Mouse (Mus musculus): ENCODE measurements around the gene Prdm11. TPM values are rescaled to one million over a fixed set of nuclear protein-coding genes. Genes with fewer than 3 reads are reported as not detected.

The Prdm11 gene
- polyA plus RNA-seq (2014; fragmentation: Nextera tagmentation; extraction: Ambion mirVana), result 0.76 and 0.96 TPM in 2 replicates

- Histone ChIP-seq H3K4me3 (ENCODE audit: low read depth, low read length) (peak within 1 kb of the TSS; percentile 76), H3K36me3 (ENCODE audit: control insufficient read depth, insufficient read depth, low read length) (no peaks in the 10 kb centered on the region), H3K27me3 (replicated peaks; ENCODE audit: control insufficient read depth, insufficient read depth, low read length) (no peaks in the 10 kb centered on the region), H3K27ac (ENCODE audit: low read depth, low read length) (peak within 1 kb of the TSS; percentile 92), H3K9ac (ENCODE audit: low read length) (peak within 1 kb of the TSS; percentile 95), H3K9me3 (replicated peaks; ENCODE audit: control insufficient read depth, low read length) (no peaks in the 10 kb centered on the region), H3K4me2 (ENCODE audit: low read length) (peak within 1 kb of the TSS; percentile 74), H3K4me1 (ENCODE audit: control insufficient read depth, insufficient read depth, low read length) (peaks cover 9% of the 10 kb centered on the region)
- peak; percentile 62 for DNase-seq (ENCODE audit: low spot score)
- under 1% methylated on average over 84 of the region's 90 CpGs for WGBS
- ATAC-seq, result peak; percentile 59
Observed at GRCm38 (mm10) chr2:93045818-93046508, at the start of gene Prdm11. Prdm11 (minus strand) TSS chr2:93046167.

- ATAC-seq (no peak), DNase-seq (ENCODE audit: low spot score) (no peak)
- no peaks in the 10 kb centered on the region for H3K9me3 ChIP-seq (replicated peaks; ENCODE audit: control insufficient read depth, low read length)
- no peak overlapping the region for H3K27ac ChIP-seq (ENCODE audit: low read depth, low read length)
- H3K4me1 ChIP-seq (ENCODE audit: control insufficient read depth, insufficient read depth, low read length), result peaks cover 20% of the 10 kb centered on the region
- no peak overlapping the region for H3K4me3 ChIP-seq (ENCODE audit: low read depth, low read length)
- 72% methylated on average over 2 of the region's 2 CpGs for WGBS
- no peaks in the 10 kb centered on the region for H3K36me3 ChIP-seq (ENCODE audit: control insufficient read depth, insufficient read depth, low read length)
- no peaks in the 10 kb centered on the region for H3K27me3 ChIP-seq (replicated peaks; ENCODE audit: control insufficient read depth, insufficient read depth, low read length)
- H3K4me2 ChIP-seq (ENCODE audit: low read length), result no peak overlapping the region
- H3K9ac ChIP-seq (ENCODE audit: low read length), result no peak overlapping the region
Observed at GRCm38 (mm10) chr2:93092347-93092746, 46.4 kb upstream of the Prdm11 start.

DNA sequence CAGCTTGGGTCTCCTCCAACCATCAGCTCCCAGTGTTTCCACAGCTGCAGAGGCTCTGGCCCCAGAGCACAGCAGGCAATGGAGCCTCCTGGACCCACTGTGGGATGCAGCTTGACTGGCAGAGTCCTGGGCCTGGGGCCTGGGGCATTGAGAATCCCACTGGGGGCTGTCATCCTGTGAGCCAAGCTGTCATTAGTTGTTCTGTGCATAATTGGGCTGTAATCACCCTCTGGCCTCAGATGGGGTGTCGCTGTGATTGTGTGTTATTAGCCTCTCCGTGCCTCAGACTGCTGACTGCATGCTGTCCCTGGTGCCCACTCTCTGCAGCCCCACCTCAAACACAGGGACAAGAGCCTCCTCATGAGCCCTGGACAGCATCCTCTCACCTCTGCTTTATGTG is 45.7 kb upstream of the Prdm11 start:
- ATAC-seq (peak; percentile 49; the same call in 1 of the 2 replicates), DNase-seq (ENCODE audit: low spot score) (peak; percentile 79)
- WGBS, result 10% methylated on average over 2 of the region's 2 CpGs
- no peaks in the 10 kb centered on the region for H3K9me3 ChIP-seq (replicated peaks; ENCODE audit: control insufficient read depth, low read length)
- H3K27ac ChIP-seq (ENCODE audit: low read depth, low read length), result 0 out of 2 replicates have a peak overlapping the region, but pooled peaks have one; percentile 9
- H3K27me3 ChIP-seq (replicated peaks; ENCODE audit: control insufficient read depth, insufficient read depth, low read length), result no peaks in the 10 kb centered on the region
- no peaks in the 10 kb centered on the region for H3K36me3 ChIP-seq (ENCODE audit: control insufficient read depth, insufficient read depth, low read length)
- no peak overlapping the region for H3K4me3 ChIP-seq (ENCODE audit: low read depth, low read length)
- H3K4me2 ChIP-seq (ENCODE audit: low read length), result no peak overlapping the region
- no peak overlapping the region for H3K9ac ChIP-seq (ENCODE audit: low read length)
- H3K4me1 ChIP-seq (ENCODE audit: control insufficient read depth, insufficient read depth, low read length), result peaks cover 20% of the 10 kb centered on the region

DNA sequence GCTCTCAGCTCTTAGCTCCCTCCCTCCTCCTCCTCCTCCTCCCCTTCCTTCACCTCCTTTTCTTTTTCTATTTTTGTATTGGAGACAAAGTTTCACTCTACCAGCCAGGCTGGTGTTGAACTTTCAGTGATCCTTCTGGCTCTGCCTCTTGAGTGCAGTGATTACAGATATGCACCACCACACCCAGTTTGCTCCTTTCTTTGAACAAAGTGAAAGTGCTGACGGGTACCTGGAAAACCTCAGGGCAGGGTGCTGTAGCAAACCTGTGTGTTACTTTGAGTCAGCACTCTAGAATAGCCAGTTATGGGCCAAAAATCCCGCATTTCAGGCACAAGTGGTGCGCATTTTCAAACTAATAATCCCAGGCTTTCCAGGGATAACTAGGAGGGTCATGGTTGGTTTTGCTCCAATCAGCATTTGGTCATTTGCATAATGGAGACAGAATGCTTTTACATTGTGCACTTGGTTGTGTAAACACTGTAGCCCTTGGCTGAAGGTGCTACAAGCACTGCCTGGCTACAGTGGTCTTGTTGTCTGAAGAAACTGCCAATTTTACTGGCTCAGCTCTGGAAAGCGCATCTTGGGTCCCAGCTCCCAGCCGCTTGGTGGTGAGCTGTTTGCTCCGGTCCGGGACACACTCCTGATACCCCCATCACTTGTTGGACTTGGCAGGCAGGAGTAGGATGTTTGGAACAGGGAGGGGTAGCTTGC is 43.6 kb upstream of the Prdm11 start:
- WGBS, result 52% methylated on average over 7 of the region's 7 CpGs
- DNase-seq (ENCODE audit: low spot score) (peak; percentile 77), ATAC-seq (peak; percentile 53)
- Histone ChIP-seq H3K27me3 (replicated peaks; ENCODE audit: control insufficient read depth, insufficient read depth, low read length) (no peaks in the 10 kb centered on the region), H3K4me2 (ENCODE audit: low read length) (no peak overlapping the region), H3K4me1 (ENCODE audit: control insufficient read depth, insufficient read depth, low read length) (peaks cover 24% of the 10 kb centered on the region), H3K27ac (ENCODE audit: low read depth, low read length) (no peak overlapping the region), H3K36me3 (ENCODE audit: control insufficient read depth, insufficient read depth, low read length) (no peaks in the 10 kb centered on the region), H3K9me3 (replicated peaks; ENCODE audit: control insufficient read depth, low read length) (no peaks in the 10 kb centered on the region), H3K4me3 (ENCODE audit: low read depth, low read length) (no peak overlapping the region), H3K9ac (ENCODE audit: low read length) (no peak overlapping the region)

DNA sequence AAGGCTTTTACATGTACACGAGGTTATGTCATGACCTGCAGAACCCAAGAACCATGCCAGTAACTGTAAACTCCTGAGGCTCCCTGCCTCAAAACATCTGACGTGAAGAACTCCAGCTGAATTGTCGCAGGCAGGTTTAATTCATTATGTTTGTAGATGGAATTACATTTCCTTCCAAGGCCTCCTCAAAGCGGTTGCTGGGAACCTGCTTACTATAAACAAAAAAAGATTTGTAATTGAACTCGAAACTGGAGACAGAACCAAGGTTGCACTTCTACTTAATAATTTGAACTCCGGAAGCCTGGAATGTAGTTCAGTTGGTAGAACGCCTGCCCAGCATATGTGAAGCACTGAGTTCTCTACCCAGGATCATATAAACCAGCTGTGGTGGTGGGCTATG is 42.0 kb upstream of the Prdm11 start:
- Histone ChIP-seq H3K9me3 (replicated peaks; ENCODE audit: control insufficient read depth, low read length) (no peaks in the 10 kb centered on the region), H3K27me3 (replicated peaks; ENCODE audit: control insufficient read depth, insufficient read depth, low read length) (no peaks in the 10 kb centered on the region), H3K9ac (ENCODE audit: low read length) (no peak overlapping the region), H3K4me1 (ENCODE audit: control insufficient read depth, insufficient read depth, low read length) (peaks cover 24% of the 10 kb centered on the region), H3K36me3 (ENCODE audit: control insufficient read depth, insufficient read depth, low read length) (no peaks in the 10 kb centered on the region), H3K4me2 (ENCODE audit: low read length) (no peak overlapping the region), H3K4me3 (ENCODE audit: low read depth, low read length) (no peak overlapping the region), H3K27ac (ENCODE audit: low read depth, low read length) (no peak overlapping the region)
- ATAC-seq (no peak), DNase-seq (ENCODE audit: low spot score) (no peak)
- 88% methylated on average over 7 of the region's 7 CpGs for WGBS

DNA sequence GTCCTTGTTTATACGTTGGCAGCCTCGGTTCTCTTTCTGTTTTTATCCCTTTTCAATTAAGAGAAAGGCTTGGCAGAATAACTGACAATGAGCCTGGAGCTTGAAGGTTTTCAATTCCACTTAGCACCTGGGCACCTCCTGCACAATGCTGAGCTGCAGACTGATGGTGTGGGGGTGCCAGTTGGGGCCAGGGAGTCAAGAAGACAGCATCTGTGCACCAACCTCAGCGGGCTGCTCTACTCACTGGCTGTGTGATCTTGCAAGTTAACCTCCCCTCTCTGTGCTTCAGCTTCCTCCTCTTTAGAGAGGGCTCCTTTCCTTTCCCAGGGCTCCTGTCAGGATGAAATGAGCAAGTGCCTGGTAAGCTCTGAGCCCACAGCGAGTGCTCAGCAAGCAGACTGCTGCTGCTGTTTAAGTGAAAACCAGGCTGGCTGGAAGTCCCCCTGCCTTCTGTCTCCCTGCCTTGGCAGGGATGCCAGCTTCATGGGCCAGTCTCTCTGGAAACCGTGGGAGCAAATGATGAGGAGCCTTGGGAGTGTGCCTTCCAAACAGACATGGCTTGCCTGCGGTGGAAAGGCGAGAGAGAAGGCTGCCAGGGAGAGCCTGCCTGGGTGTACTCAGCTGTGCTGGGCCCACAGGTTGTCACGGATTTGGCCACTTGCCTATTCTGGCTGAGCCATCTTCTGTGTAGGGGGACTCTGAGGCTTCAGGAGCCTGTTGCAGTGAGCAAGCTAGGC is 39.5 kb upstream of the Prdm11 start:
- WGBS, result 57% methylated on average over 8 of the region's 8 CpGs
- H3K27me3 ChIP-seq (replicated peaks; ENCODE audit: control insufficient read depth, insufficient read depth, low read length), result no peaks in the 10 kb centered on the region
- H3K4me1 ChIP-seq (ENCODE audit: control insufficient read depth, insufficient read depth, low read length), result peaks cover 16% of the 10 kb centered on the region
- no peaks in the 10 kb centered on the region for H3K9me3 ChIP-seq (replicated peaks; ENCODE audit: control insufficient read depth, low read length)
- H3K4me2 ChIP-seq (ENCODE audit: low read length), result no peak overlapping the region
- H3K9ac ChIP-seq (ENCODE audit: low read length), result no peak overlapping the region
- ATAC-seq (peak; percentile 64; the same call in 1 of the 2 replicates), DNase-seq (ENCODE audit: low spot score) (peak; percentile 66)
- H3K36me3 ChIP-seq (ENCODE audit: control insufficient read depth, insufficient read depth, low read length), result no peaks in the 10 kb centered on the region
- H3K27ac ChIP-seq (ENCODE audit: low read depth, low read length), result no peak overlapping the region
- no peak overlapping the region for H3K4me3 ChIP-seq (ENCODE audit: low read depth, low read length)

DNA sequence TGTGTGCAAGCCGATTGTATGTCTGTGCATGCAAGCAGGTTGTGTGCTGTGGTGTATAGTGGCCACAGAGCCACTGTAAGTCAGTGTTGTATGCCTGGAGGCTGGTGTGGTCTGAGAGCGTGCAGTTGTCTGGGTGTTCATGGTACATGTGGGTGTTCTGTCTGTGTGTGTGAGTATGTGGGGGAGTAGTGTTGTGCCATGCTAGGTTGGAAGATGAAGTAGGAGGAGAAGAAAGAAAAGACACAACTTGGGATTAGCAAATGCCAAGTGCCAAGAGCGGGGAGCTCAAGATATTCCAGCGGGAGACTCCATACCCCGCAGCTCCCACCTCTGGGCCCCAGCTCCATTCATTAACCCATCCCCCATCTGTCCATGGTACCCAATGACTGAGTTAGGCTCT is 38.5 kb upstream of the Prdm11 start:
- Histone ChIP-seq H3K27ac (ENCODE audit: low read depth, low read length) (no peak overlapping the region), H3K4me2 (ENCODE audit: low read length) (no peak overlapping the region), H3K9ac (ENCODE audit: low read length) (no peak overlapping the region), H3K36me3 (ENCODE audit: control insufficient read depth, insufficient read depth, low read length) (no peaks in the 10 kb centered on the region), H3K4me1 (ENCODE audit: control insufficient read depth, insufficient read depth, low read length) (peaks cover 8% of the 10 kb centered on the region), H3K27me3 (replicated peaks; ENCODE audit: control insufficient read depth, insufficient read depth, low read length) (no peaks in the 10 kb centered on the region), H3K4me3 (ENCODE audit: low read depth, low read length) (no peak overlapping the region), H3K9me3 (replicated peaks; ENCODE audit: control insufficient read depth, low read length) (no peaks in the 10 kb centered on the region)
- 88% methylated on average over 5 of the region's 5 CpGs for WGBS
- DNase-seq (ENCODE audit: low spot score) (no peak), ATAC-seq (no peak)

DNA sequence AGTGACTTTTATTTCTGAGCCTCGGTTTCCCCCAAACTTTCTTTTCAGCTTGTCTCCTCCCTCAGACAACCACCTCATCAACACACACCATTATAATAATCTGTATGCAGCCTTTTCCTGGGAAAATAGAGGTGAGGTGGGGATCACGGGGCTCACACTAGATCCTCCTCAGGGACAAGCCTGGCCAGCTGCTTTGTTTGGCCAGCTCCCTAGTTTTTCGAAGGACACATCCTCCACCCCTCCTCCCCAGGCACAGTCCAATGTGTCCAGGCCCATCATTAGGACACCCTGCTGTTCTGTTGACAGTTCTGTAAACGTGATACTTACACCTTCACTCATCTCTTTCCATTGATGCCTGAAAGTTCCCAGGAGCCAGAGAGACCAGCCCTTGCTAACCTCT is 37.4 kb upstream of the Prdm11 start:
- Histone ChIP-seq H3K9me3 (replicated peaks; ENCODE audit: control insufficient read depth, low read length) (no peaks in the 10 kb centered on the region), H3K9ac (ENCODE audit: low read length) (no peak overlapping the region)
- WGBS, result 59% methylated on average over 4 of the region's 4 CpGs

More for the DNA sequence above, 37.4 kb upstream of the Prdm11 start:
- Histone ChIP-seq H3K27me3 (replicated peaks; ENCODE audit: control insufficient read depth, insufficient read depth, low read length) (no peaks in the 10 kb centered on the region), H3K4me1 (ENCODE audit: control insufficient read depth, insufficient read depth, low read length) (peaks cover 8% of the 10 kb centered on the region), H3K36me3 (ENCODE audit: control insufficient read depth, insufficient read depth, low read length) (no peaks in the 10 kb centered on the region), H3K27ac (ENCODE audit: low read depth, low read length) (no peak overlapping the region), H3K4me2 (ENCODE audit: low read length) (no peak overlapping the region), H3K4me3 (ENCODE audit: low read depth, low read length) (no peak overlapping the region)
- ATAC-seq, result no peak
- no peak for DNase-seq (ENCODE audit: low spot score)

All from forebrain, embryonic 14.5 days (tissue).